Mouse (Mus musculus): ENCODE data around the gene Fgd4. TPM values are rescaled to one million over a fixed set of nuclear protein-coding genes. Genes with fewer than 3 reads are reported as not detected.
"Not testable (repeated sequence)": the region's sequence is repeated elsewhere in the genome, so short reads cannot be mapped to it uniquely, and the experiment has no call there.

Fgd4 gene
- total and polyA plus RNA-seq, 2 experiments from 2014 or later, result 11.7 to 38.1 TPM

- Histone ChIP-seq H3K4me3 (ENCODE audit: low read depth, low read length) (no peak overlapping the region), H3K4me1 (ENCODE audit: insufficient read depth, low read length) (peaks cover 3% of the 10 kb centered on the region; the same call in 1 of the 2 replicates), H3K9ac (replicated peaks; ENCODE audit: low read length, poor library complexity, severe bottlenecking) (no peak overlapping the region), H3K27me3 (ENCODE audit: insufficient read depth, low read length) (no peaks in the 10 kb centered on the region), H3K9me3 (ENCODE audit: low read length) (no peaks in the 10 kb centered on the region), H3K36me3 (ENCODE audit: insufficient read depth, low read length) (no peaks in the 10 kb centered on the region), H3K27ac (ENCODE audit: low read depth, low read length) (no peak overlapping the region), H3K4me2 (ENCODE audit: low read depth, low read length, poor library complexity, severe bottlenecking) (no peak overlapping the region)
- no peak for TF ChIP-seq CTCF (IDR thresholded peaks at IDR 0.05)
- ATAC-seq (ENCODE audit: low FRiP score), result no peak
- no peak for DNase-seq (ENCODE audit: low spot score)
- 77% methylated on average over 2 of the region's 2 CpGs for WGBS
These were observed 76.7 kb downstream of the Fgd4 start for GRCm38 (mm10) chr16:16523632-16524031.

DNA sequence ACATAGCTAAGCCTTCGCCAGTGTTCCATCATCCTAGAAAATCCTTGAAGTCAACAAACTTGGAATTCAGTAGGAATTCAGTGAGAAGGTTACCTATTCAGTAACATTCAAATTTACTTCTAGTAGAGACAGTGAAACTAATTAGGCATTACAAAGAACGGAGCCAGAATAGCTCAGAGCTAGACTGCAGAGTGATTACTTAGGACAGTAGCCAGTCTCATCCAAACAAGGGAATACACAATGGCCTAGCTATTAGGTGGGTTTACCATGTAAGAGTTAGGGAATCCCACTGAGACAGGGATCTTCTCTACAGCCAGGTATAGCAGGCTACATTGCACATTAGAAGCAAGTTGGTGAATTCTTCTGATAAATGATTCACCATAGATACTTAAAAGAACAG, 77.5 kb downstream of the Fgd4 start:
- H3K9me3 ChIP-seq (ENCODE audit: low read length); H3K27ac ChIP-seq (ENCODE audit: low read depth, low read length); H3K4me1 ChIP-seq (ENCODE audit: insufficient read depth, low read length); H3K4me3 ChIP-seq (ENCODE audit: low read depth, low read length); H3K4me2 ChIP-seq (ENCODE audit: low read depth, low read length, poor library complexity, severe bottlenecking); H3K36me3 ChIP-seq (ENCODE audit: insufficient read depth, low read length); H3K27me3 ChIP-seq (ENCODE audit: insufficient read depth, low read length); ATAC-seq (ENCODE audit: low FRiP score); DNase-seq (ENCODE audit: low spot score); H3K9ac ChIP-seq (replicated peaks; ENCODE audit: low read length, poor library complexity, severe bottlenecking): not testable (repeated sequence)
- 46% methylated on average over 2 of the region's 2 CpGs for WGBS

GRCm38 (mm10) chr16:16501491-16501890, 98.9 kb downstream of the Fgd4 start:
- DNase-seq (ENCODE audit: low spot score), result no peak
- Histone ChIP-seq H3K4me3 (ENCODE audit: low read depth, low read length) (no peak overlapping the region), H3K4me2 (ENCODE audit: low read depth, low read length, poor library complexity, severe bottlenecking) (no peak overlapping the region), H3K9ac (replicated peaks; ENCODE audit: low read length, poor library complexity, severe bottlenecking) (no peak overlapping the region), H3K4me1 (ENCODE audit: insufficient read depth, low read length) (no peaks in the 10 kb centered on the region), H3K27ac (ENCODE audit: low read depth, low read length) (no peak overlapping the region), H3K27me3 (ENCODE audit: insufficient read depth, low read length) (no peaks in the 10 kb centered on the region), H3K36me3 (ENCODE audit: insufficient read depth, low read length) (peaks cover 3% of the 10 kb centered on the region; the same call in 1 of the 2 replicates), H3K9me3 (ENCODE audit: low read length) (no peaks in the 10 kb centered on the region)
- no peak for ATAC-seq (ENCODE audit: low FRiP score)
- 92% methylated on average over 3 of the region's 3 CpGs for WGBS
- no peak for TF ChIP-seq CTCF (IDR thresholded peaks at IDR 0.05)

- Histone ChIP-seq H3K27ac (ENCODE audit: low read depth, low read length) (no peak overlapping the region), H3K27me3 (ENCODE audit: insufficient read depth, low read length) (no peaks in the 10 kb centered on the region), H3K4me3 (ENCODE audit: low read depth, low read length) (no peak overlapping the region), H3K4me1 (ENCODE audit: insufficient read depth, low read length) (no peaks in the 10 kb centered on the region), H3K9ac (replicated peaks; ENCODE audit: low read length, poor library complexity, severe bottlenecking) (no peak overlapping the region), H3K9me3 (ENCODE audit: low read length) (no peaks in the 10 kb centered on the region), H3K4me2 (ENCODE audit: low read depth, low read length, poor library complexity, severe bottlenecking) (no peak overlapping the region), H3K36me3 (ENCODE audit: insufficient read depth, low read length) (peaks cover 3% of the 10 kb centered on the region; the same call in 1 of the 2 replicates)
- 96% methylated on average over 2 of the region's 2 CpGs for WGBS
- no peak for ATAC-seq (ENCODE audit: low FRiP score)
- no peak for TF ChIP-seq CTCF (IDR thresholded peaks at IDR 0.05)
- no peak for DNase-seq (ENCODE audit: low spot score)
These were observed 99.4 kb downstream of the Fgd4 start for GRCm38 (mm10) chr16:16500926-16501325.

- ATAC-seq (ENCODE audit: low FRiP score), result 0 out of 2 replicates have a peak, but pooled peaks have one; percentile 27
These were observed 101.6 kb downstream of the Fgd4 start for GRCm38 (mm10) chr16:16498798-16499197.

GRCm38 (mm10) chr16:16485523-16486043, 114.8 kb downstream of the Fgd4 start:
- WGBS, result 97% methylated on average over 1 of the region's 1 CpGs
- no peak overlapping the region for H3K4me3 ChIP-seq (ENCODE audit: low read depth, low read length)
- no peak overlapping the region for H3K4me2 ChIP-seq (ENCODE audit: low read depth, low read length, poor library complexity, severe bottlenecking)
- ATAC-seq (ENCODE audit: low FRiP score), result no peak
- H3K27ac ChIP-seq (ENCODE audit: low read depth, low read length), result no peak overlapping the region
- H3K9me3 ChIP-seq (ENCODE audit: low read length), result no peaks in the 10 kb centered on the region
- H3K27me3 ChIP-seq (ENCODE audit: insufficient read depth, low read length), result no peaks in the 10 kb centered on the region
- H3K36me3 ChIP-seq (ENCODE audit: insufficient read depth, low read length), result peaks cover 10% of the 10 kb centered on the region; the same call in 1 of the 2 replicates
- no peak for DNase-seq (ENCODE audit: low spot score)
- no peaks in the 10 kb centered on the region for H3K4me1 ChIP-seq (ENCODE audit: insufficient read depth, low read length)
- H3K9ac ChIP-seq (replicated peaks; ENCODE audit: low read length, poor library complexity, severe bottlenecking), result no peak overlapping the region
- TF ChIP-seq CTCF (IDR thresholded peaks at IDR 0.05), result no peak

More at GRCm38 (mm10) chr16:16498798-16499197, 101.6 kb downstream of the Fgd4 start:
- Histone ChIP-seq H3K4me2 (ENCODE audit: low read depth, low read length, poor library complexity, severe bottlenecking) (no peak overlapping the region), H3K27me3 (ENCODE audit: insufficient read depth, low read length) (no peaks in the 10 kb centered on the region), H3K4me3 (ENCODE audit: low read depth, low read length) (no peak overlapping the region), H3K27ac (ENCODE audit: low read depth, low read length) (no peak overlapping the region), H3K4me1 (ENCODE audit: insufficient read depth, low read length) (no peaks in the 10 kb centered on the region), H3K9ac (replicated peaks; ENCODE audit: low read length, poor library complexity, severe bottlenecking) (no peak overlapping the region), H3K9me3 (ENCODE audit: low read length) (no peaks in the 10 kb centered on the region), H3K36me3 (ENCODE audit: insufficient read depth, low read length) (peaks cover 3% of the 10 kb centered on the region; the same call in 1 of the 2 replicates)
- DNase-seq (ENCODE audit: low spot score), result peak; percentile 46
- no peak for TF ChIP-seq CTCF (IDR thresholded peaks at IDR 0.05)

All from midbrain, postnatal 0 days (tissue).